Mouse (Mus musculus): Measurements from ENCODE around the gene Prdm12. TPM values are rescaled to one million over a fixed set of nuclear protein-coding genes. Genes with fewer than 3 reads are reported as not detected.

The Prdm12 gene
- not detected for total RNA-seq (2021)

- no peak for DNase-seq (ENCODE audit: extremely low spot score in 1 of 2, low spot score in 1 of 2)
Observed at GRCm38 (mm10) chr2:31639901-31640608, at the start of gene Prdm12. Gene Prdm12, plus strand, starts transcription at chr2:31640037.

- no peak for DNase-seq (ENCODE audit: extremely low spot score in 1 of 2, low spot score in 1 of 2)
Observed at GRCm38 (mm10) chr2:31591799-31592484, 47.9 kb upstream of the Prdm12 start.

GRCm38 (mm10) chr2:31607555-31607954 is 32.3 kb upstream of the Prdm12 start:
- DNase-seq (ENCODE audit: extremely low spot score in 1 of 2, low spot score in 1 of 2) = no peak

- no peak for DNase-seq (ENCODE audit: extremely low spot score in 1 of 2, low spot score in 1 of 2)
Observed at GRCm38 (mm10) chr2:31609859-31610261, 30.0 kb upstream of the Prdm12 start.

GRCm38 (mm10) chr2:31610922-31611321 is 28.9 kb upstream of the Prdm12 start:
- DNase-seq (ENCODE audit: extremely low spot score in 1 of 2, low spot score in 1 of 2) = no peak

GRCm38 (mm10) chr2:31611400-31611799 is 28.4 kb upstream of the Prdm12 start:
- no peak for DNase-seq (ENCODE audit: extremely low spot score in 1 of 2, low spot score in 1 of 2)

GRCm38 (mm10) chr2:31612627-31613026 is 27.2 kb upstream of the Prdm12 start:
- no peak for DNase-seq (ENCODE audit: extremely low spot score in 1 of 2, low spot score in 1 of 2)

- DNase-seq (ENCODE audit: extremely low spot score in 1 of 2, low spot score in 1 of 2) = no peak
Observed at GRCm38 (mm10) chr2:31613781-31614180, 26.1 kb upstream of the Prdm12 start.

- no peak for DNase-seq (ENCODE audit: extremely low spot score in 1 of 2, low spot score in 1 of 2)
Observed at GRCm38 (mm10) chr2:31618484-31619161, 21.2 kb upstream of the Prdm12 start.

GRCm38 (mm10) chr2:31619208-31619607 is 20.6 kb upstream of the Prdm12 start:
- DNase-seq (ENCODE audit: extremely low spot score in 1 of 2, low spot score in 1 of 2) = no peak

- no peak for DNase-seq (ENCODE audit: extremely low spot score in 1 of 2, low spot score in 1 of 2)
Observed at GRCm38 (mm10) chr2:31633531-31633930, 6.3 kb upstream of the Prdm12 start.

GRCm38 (mm10) chr2:31635281-31636137 is 4.3 kb upstream of the Prdm12 start:
- no peak for DNase-seq (ENCODE audit: extremely low spot score in 1 of 2, low spot score in 1 of 2)

GRCm38 (mm10) chr2:31636138-31636741 is 3.6 kb upstream of the Prdm12 start:
- DNase-seq (ENCODE audit: extremely low spot score in 1 of 2, low spot score in 1 of 2) = no peak

- no peak for DNase-seq (ENCODE audit: extremely low spot score in 1 of 2, low spot score in 1 of 2)
Observed at GRCm38 (mm10) chr2:31636742-31637141, 3.1 kb upstream of the Prdm12 start.

- no peak for DNase-seq (ENCODE audit: extremely low spot score in 1 of 2, low spot score in 1 of 2)
Observed at GRCm38 (mm10) chr2:31637311-31637710, 2.5 kb upstream of the Prdm12 start.

- DNase-seq (ENCODE audit: extremely low spot score in 1 of 2, low spot score in 1 of 2) = peak in 1 of 2 experiments; percentile 38
Observed at GRCm38 (mm10) chr2:31637807-31638206, 2.0 kb upstream of the Prdm12 start.

- DNase-seq (ENCODE audit: extremely low spot score in 1 of 2, low spot score in 1 of 2) = no peak
Observed at GRCm38 (mm10) chr2:31638581-31639465, 1.0 kb upstream of the Prdm12 start.

- no peak for DNase-seq (ENCODE audit: extremely low spot score in 1 of 2, low spot score in 1 of 2)
Observed at GRCm38 (mm10) chr2:31639466-31639760, 424 bp upstream of the Prdm12 start.

Measured in layer of hippocampus, postnatal 25 days (tissue).